Mouse (Mus musculus): ENCODE measurements around the gene Plxnb2. TPM values are rescaled to one million over a fixed set of nuclear protein-coding genes. Genes with fewer than 3 reads are reported as not detected.

Gene Plxnb2
- total and polyA plus RNA-seq, 3 experiments, result 0.17 to 0.19 TPM; not detected in 1

- H3K9me3 ChIP-seq (replicated peaks; ENCODE audit: insufficient read depth, low read length), result no peaks in the 10 kb centered on the region
- H3K79me2 ChIP-seq (ENCODE audit: control insufficient read depth, insufficient read depth, low read length, poor library complexity), result no peaks in the 10 kb centered on the region
- H3K9ac ChIP-seq (ENCODE audit: control insufficient read depth, low read depth, low read length, poor library complexity, severe bottlenecking), result no peak overlapping the region
- no peaks in the 10 kb centered on the region for H3K27me3 ChIP-seq (ENCODE audit: control insufficient read depth in 1 of 2, insufficient read depth in 2 of 2, low read length in 2 of 2)
- no peak for DNase-seq (ENCODE audit: low read depth, low spot score)
- H3K4me3 ChIP-seq (ENCODE audit: control insufficient read depth in 1 of 2, insufficient read depth in 1 of 2, low read depth in 2 of 2, low read length in 2 of 2), result no peak overlapping the region
- peaks cover 0 to 4% of the 10 kb centered on the region in 2 experiments; a peak in 2 of 4 replicates for H3K36me3 ChIP-seq (ENCODE audit: control insufficient read depth in 1 of 2, insufficient read depth in 2 of 2, low read length in 2 of 2)
- H3K27ac ChIP-seq (ENCODE audit: control insufficient read depth, low read depth, low read length), result no peak overlapping the region
- no peak for TF ChIP-seq POLR2A (IDR thresholded peaks at IDR 0.05; ENCODE audit: control insufficient read depth in 1 of 2, insufficient read depth in 1 of 2, low read depth in 1 of 2, low read length in 2 of 2, poor library complexity in 1 of 2)
- no peak for TF ChIP-seq ZMIZ1 (IDR thresholded peaks at IDR 0.05; ENCODE audit: low read depth, low read length)
- TF ChIP-seq MXI1 (IDR thresholded peaks at IDR 0.05; ENCODE audit: low read depth, low read length), result no peak
- TF ChIP-seq POLR2AphosphoS2 (IDR thresholded peaks at IDR 0.05; ENCODE audit: low read length), result no peak
- TF ChIP-seq EP300 (IDR thresholded peaks at IDR 0.05; ENCODE audit: low read depth in 1 of 2, low read length in 2 of 2), result no peak
- TF ChIP-seq ZKSCAN1 (IDR thresholded peaks at IDR 0.05; ENCODE audit: low read depth, low read length), result no peak
- TF ChIP-seq GATA1 (IDR thresholded peaks at IDR 0.05; ENCODE audit: low read depth, low read length), result no peak
- TF ChIP-seq JUND (IDR thresholded peaks at IDR 0.05; ENCODE audit: low read depth, low read length), result no peak
- no peak for TF ChIP-seq ZNF384 (IDR thresholded peaks at IDR 0.05; ENCODE audit: low read depth, low read length)
- no peak for TF ChIP-seq MAFK (IDR thresholded peaks at IDR 0.05; ENCODE audit: borderline replicate concordance, low read depth, low read length)
- no peak for TF ChIP-seq ETS1 (IDR thresholded peaks at IDR 0.05; ENCODE audit: low read depth, low read length)
- TF ChIP-seq MEF2A (IDR thresholded peaks at IDR 0.05; ENCODE audit: extremely low read depth, insufficient replicate concordance, low read depth, low read length, poor library complexity, severe bottlenecking), result no peak
- TF ChIP-seq RCOR1 (IDR thresholded peaks at IDR 0.05; ENCODE audit: low read depth, low read length), result no peak
- TF ChIP-seq NRF1 (IDR thresholded peaks at IDR 0.05; ENCODE audit: insufficient read depth, low read depth, low read length, poor library complexity, severe bottlenecking), result no peak
- no peak for TF ChIP-seq MAX (IDR thresholded peaks at IDR 0.05; ENCODE audit: low read length)
- TF ChIP-seq USF2 (IDR thresholded peaks at IDR 0.05; ENCODE audit: borderline replicate concordance in 1 of 2, insufficient read depth in 1 of 2, low read depth in 1 of 2, low read length in 2 of 2), result no peak
- no peak for TF ChIP-seq HCFC1 (IDR thresholded peaks at IDR 0.05; ENCODE audit: low read depth, low read length)
- no peak for TF ChIP-seq SMC3 (IDR thresholded peaks at IDR 0.05; ENCODE audit: low read depth, low read length)
- no peak for TF ChIP-seq MYC (IDR thresholded peaks at IDR 0.05; ENCODE audit: low read depth, low read length)
- no peak for TF ChIP-seq ELF1 (IDR thresholded peaks at IDR 0.05; ENCODE audit: low read depth, low read length)
- H3K4me1 ChIP-seq (ENCODE audit: control insufficient read depth in 1 of 2, insufficient read depth in 2 of 2, low read length in 2 of 2), result no peaks in the 10 kb centered on the region
Measured at GRCm38 (mm10) chr15:89106073-89106472, 74.5 kb downstream of the Plxnb2 start.

Other genes with a start within 250 kb of the Plxnb2 start
- not detected in 2 replicates for gene Ttll8, start 226.4 kb downstream of the Plxnb2 start, total RNA-seq (2012; rRNA removed)
- not detected for gene Ttll8, start 226.4 kb downstream of the Plxnb2 start, polyA plus RNA-seq (2012; ENCODE audit: insufficient read depth in 1 of 2, insufficient read length in 2 of 2, low read depth in 1 of 2, low replicate concordance in 2 of 2, missing spikeins in 1 of 2)
- gene Mlc1, start 201.8 kb downstream of the Plxnb2 start, total RNA-seq (2012; rRNA removed), result not detected in 2 replicates
- gene Mlc1, start 201.8 kb downstream of the Plxnb2 start, polyA plus RNA-seq (2012; ENCODE audit: insufficient read depth in 1 of 2, insufficient read length in 2 of 2, low read depth in 1 of 2, low replicate concordance in 2 of 2, missing spikeins in 1 of 2), result not detected
- gene Mov10l1, start 197.9 kb downstream of the Plxnb2 start, total RNA-seq (2012; rRNA removed), result not detected in 2 replicates
- not detected for gene Mov10l1, start 197.9 kb downstream of the Plxnb2 start, polyA plus RNA-seq (2012; ENCODE audit: insufficient read depth in 1 of 2, insufficient read length in 2 of 2, low read depth in 1 of 2, low replicate concordance in 2 of 2, missing spikeins in 1 of 2)
- gene Panx2, start 121.1 kb downstream of the Plxnb2 start, total RNA-seq (2012; rRNA removed), result not detected in 2 replicates
- gene Panx2, start 121.1 kb downstream of the Plxnb2 start, polyA plus RNA-seq (2012; ENCODE audit: insufficient read depth in 1 of 2, insufficient read length in 2 of 2, low read depth in 1 of 2, low replicate concordance in 2 of 2, missing spikeins in 1 of 2), result not detected
- 43.1 and 45.9 TPM in 2 replicates for gene Trabd, start 105.7 kb downstream of the Plxnb2 start, total RNA-seq (2012; rRNA removed)
- gene Trabd, start 105.7 kb downstream of the Plxnb2 start, polyA plus RNA-seq (2012; ENCODE audit: insufficient read depth in 1 of 2, insufficient read length in 2 of 2, low read depth in 1 of 2, low replicate concordance in 2 of 2, missing spikeins in 1 of 2), result 10 to 100 TPM in 1 of 2 experiments, not detected in 1; 81.4 TPM
- gene Selenoo, start 91.7 kb downstream of the Plxnb2 start, total RNA-seq (2012; rRNA removed), result 13.6 and 17.3 TPM in 2 replicates
- 10 to 100 TPM in 1 of 2 experiments, not detected in 1; 16.6 TPM for gene Selenoo, start 91.7 kb downstream of the Plxnb2 start, polyA plus RNA-seq (2012; ENCODE audit: insufficient read depth in 1 of 2, insufficient read length in 2 of 2, low read depth in 1 of 2, low replicate concordance in 2 of 2, missing spikeins in 1 of 2)
- 14.4 and 17.5 TPM in 2 replicates for gene Tubgcp6, start 57.7 kb downstream of the Plxnb2 start, total RNA-seq (2012; rRNA removed)
- gene Tubgcp6, start 57.7 kb downstream of the Plxnb2 start, polyA plus RNA-seq (2012; ENCODE audit: insufficient read depth in 1 of 2, insufficient read length in 2 of 2, low read depth in 1 of 2, low replicate concordance in 2 of 2, missing spikeins in 1 of 2), result 10 to 100 TPM in 1 of 2 experiments, not detected in 1; 25.3 TPM
- gene Hdac10, start 52.1 kb downstream of the Plxnb2 start, total RNA-seq (2012; rRNA removed), result 17.9 and 23.3 TPM in 2 replicates
- 10 to 100 TPM in 1 of 2 experiments, not detected in 1; 26.6 TPM for gene Hdac10, start 52.1 kb downstream of the Plxnb2 start, polyA plus RNA-seq (2012; ENCODE audit: insufficient read depth in 1 of 2, insufficient read length in 2 of 2, low read depth in 1 of 2, low replicate concordance in 2 of 2, missing spikeins in 1 of 2)
- 0.10 TPM in 1 of 2 replicates, not detected in the other for gene Mapk12, start 40.1 kb downstream of the Plxnb2 start, total RNA-seq (2012; rRNA removed)
- under 1 TPM in 1 of 2 experiments, not detected in 1; 0.18 TPM for gene Mapk12, start 40.1 kb downstream of the Plxnb2 start, polyA plus RNA-seq (2012; ENCODE audit: insufficient read depth in 1 of 2, insufficient read length in 2 of 2, low read depth in 1 of 2, low replicate concordance in 2 of 2, missing spikeins in 1 of 2)
- 0.04 and 0.16 TPM in 2 replicates for gene Mapk11, start 31.2 kb downstream of the Plxnb2 start, total RNA-seq (2012; rRNA removed)
- gene Mapk11, start 31.2 kb downstream of the Plxnb2 start, polyA plus RNA-seq (2012; ENCODE audit: insufficient read depth in 1 of 2, insufficient read length in 2 of 2, low read depth in 1 of 2, low replicate concordance in 2 of 2, missing spikeins in 1 of 2), result under 1 TPM in 1 of 2 experiments, not detected in 1; 0.04 TPM
- 4.6 and 6.1 TPM in 2 replicates for gene Dennd6b, start 15.7 kb upstream of the Plxnb2 start, total RNA-seq (2012; rRNA removed)
- 10 to 100 TPM in 1 of 2 experiments, not detected in 1; 11.4 TPM for gene Dennd6b, start 15.7 kb upstream of the Plxnb2 start, polyA plus RNA-seq (2012; ENCODE audit: insufficient read depth in 1 of 2, insufficient read length in 2 of 2, low read depth in 1 of 2, low replicate concordance in 2 of 2, missing spikeins in 1 of 2)
- gene Ppp6r2, start 30.8 kb upstream of the Plxnb2 start, total RNA-seq (2012; rRNA removed), result 13.5 and 15.5 TPM in 2 replicates
- 10 to 100 TPM in 1 of 2 experiments, not detected in 1; 23.2 TPM for gene Ppp6r2, start 30.8 kb upstream of the Plxnb2 start, polyA plus RNA-seq (2012; ENCODE audit: insufficient read depth in 1 of 2, insufficient read length in 2 of 2, low read depth in 1 of 2, low replicate concordance in 2 of 2, missing spikeins in 1 of 2)
- 80.4 and 84.6 TPM in 2 replicates for gene Sbf1, start 134.5 kb upstream of the Plxnb2 start, total RNA-seq (2012; rRNA removed)
- 100 to 1,000 TPM in 1 of 2 experiments, not detected in 1; 147 TPM for gene Sbf1, start 134.5 kb upstream of the Plxnb2 start, polyA plus RNA-seq (2012; ENCODE audit: insufficient read depth in 1 of 2, insufficient read length in 2 of 2, low read depth in 1 of 2, low replicate concordance in 2 of 2, missing spikeins in 1 of 2)
- 1.4 and 7.1 TPM in 2 replicates for gene Adm2, start 141.9 kb upstream of the Plxnb2 start, total RNA-seq (2012; rRNA removed)
- gene Adm2, start 141.9 kb upstream of the Plxnb2 start, polyA plus RNA-seq (2012; ENCODE audit: insufficient read depth in 1 of 2, insufficient read length in 2 of 2, low read depth in 1 of 2, low replicate concordance in 2 of 2, missing spikeins in 1 of 2), result 10 to 100 TPM in 1 of 2 experiments, not detected in 1; 18.2 TPM
- not detected in 2 replicates for gene Miox, start 153.6 kb upstream of the Plxnb2 start, total RNA-seq (2012; rRNA removed)
- not detected for gene Miox, start 153.6 kb upstream of the Plxnb2 start, polyA plus RNA-seq (2012; ENCODE audit: insufficient read depth in 1 of 2, insufficient read length in 2 of 2, low read depth in 1 of 2, low replicate concordance in 2 of 2, missing spikeins in 1 of 2)
- gene Lmf2, start 174.9 kb upstream of the Plxnb2 start, total RNA-seq (2012; rRNA removed), result 14.5 and 14.7 TPM in 2 replicates
- 10 to 100 TPM in 1 of 2 experiments, not detected in 1; 52.0 TPM for gene Lmf2, start 174.9 kb upstream of the Plxnb2 start, polyA plus RNA-seq (2012; ENCODE audit: insufficient read depth in 1 of 2, insufficient read length in 2 of 2, low read depth in 1 of 2, low replicate concordance in 2 of 2, missing spikeins in 1 of 2)
- 126 and 137 TPM in 2 replicates for gene Ncaph2, start 174.9 kb upstream of the Plxnb2 start, total RNA-seq (2012; rRNA removed)
- gene Ncaph2, start 174.9 kb upstream of the Plxnb2 start, polyA plus RNA-seq (2012; ENCODE audit: insufficient read depth in 1 of 2, insufficient read length in 2 of 2, low read depth in 1 of 2, low replicate concordance in 2 of 2, missing spikeins in 1 of 2), result 100 to 1,000 TPM; 160 to 165 TPM
- 50.2 and 58.9 TPM in 2 replicates for gene Sco2, start 193.1 kb upstream of the Plxnb2 start, total RNA-seq (2012; rRNA removed)
- gene Sco2, start 193.1 kb upstream of the Plxnb2 start, polyA plus RNA-seq (2012; ENCODE audit: insufficient read depth in 1 of 2, insufficient read length in 2 of 2, low read depth in 1 of 2, low replicate concordance in 2 of 2, missing spikeins in 1 of 2), result 10 to 100 TPM in 1 of 2 experiments, not detected in 1; 34.6 TPM
- gene Tymp, start 196.3 kb upstream of the Plxnb2 start, total RNA-seq (2012; rRNA removed), result 0.92 and 1.5 TPM in 2 replicates
- 1 to 10 TPM in 1 of 2 experiments, not detected in 1; 2.0 TPM for gene Tymp, start 196.3 kb upstream of the Plxnb2 start, polyA plus RNA-seq (2012; ENCODE audit: insufficient read depth in 1 of 2, insufficient read length in 2 of 2, low read depth in 1 of 2, low replicate concordance in 2 of 2, missing spikeins in 1 of 2)
- not detected in 2 replicates for gene Odf3b, start 198.5 kb upstream of the Plxnb2 start, total RNA-seq (2012; rRNA removed)
- gene Odf3b, start 198.5 kb upstream of the Plxnb2 start, polyA plus RNA-seq (2012; ENCODE audit: insufficient read depth in 1 of 2, insufficient read length in 2 of 2, low read depth in 1 of 2, low replicate concordance in 2 of 2, missing spikeins in 1 of 2), result not detected
- gene Klhdc7b, start 204.1 kb upstream of the Plxnb2 start, total RNA-seq (2012; rRNA removed), result not detected in 2 replicates
- under 1 TPM in 1 of 2 experiments, not detected in 1; 0.01 TPM for gene Klhdc7b, start 204.1 kb upstream of the Plxnb2 start, polyA plus RNA-seq (2012; ENCODE audit: insufficient read depth in 1 of 2, insufficient read length in 2 of 2, low read depth in 1 of 2, low replicate concordance in 2 of 2, missing spikeins in 1 of 2)
- gene Syce3, start 229.7 kb upstream of the Plxnb2 start, total RNA-seq (2012; rRNA removed), result 0.82 and 1.5 TPM in 2 replicates
- gene Syce3, start 229.7 kb upstream of the Plxnb2 start, polyA plus RNA-seq (2012; ENCODE audit: insufficient read depth in 1 of 2, insufficient read length in 2 of 2, low read depth in 1 of 2, low replicate concordance in 2 of 2, missing spikeins in 1 of 2), result 1 to 10 TPM in 1 of 2 experiments, not detected in 1; 1.4 TPM
- gene Cpt1b, start 245.1 kb upstream of the Plxnb2 start, total RNA-seq (2012; rRNA removed), result 0.92 and 1.4 TPM in 2 replicates
- gene Cpt1b, start 245.1 kb upstream of the Plxnb2 start, polyA plus RNA-seq (2012; ENCODE audit: insufficient read depth in 1 of 2, insufficient read length in 2 of 2, low read depth in 1 of 2, low replicate concordance in 2 of 2, missing spikeins in 1 of 2), result 1 to 10 TPM in 1 of 2 experiments, not detected in 1; 2.0 TPM
- 2.5 and 3.8 TPM in 2 replicates for gene C730034F03Rik, start 248.8 kb upstream of the Plxnb2 start, total RNA-seq (2012; rRNA removed)
- gene C730034F03Rik, start 248.8 kb upstream of the Plxnb2 start, polyA plus RNA-seq (2012; ENCODE audit: insufficient read depth in 1 of 2, insufficient read length in 2 of 2, low read depth in 1 of 2, low replicate concordance in 2 of 2, missing spikeins in 1 of 2), result 1 to 10 TPM in 1 of 2 experiments, not detected in 1; 1.6 TPM
- gene Gm44502, start 248.9 kb upstream of the Plxnb2 start, total RNA-seq (2012; rRNA removed), result not detected in 2 replicates
- not detected for gene Gm44502, start 248.9 kb upstream of the Plxnb2 start, polyA plus RNA-seq (2012; ENCODE audit: insufficient read depth in 1 of 2, insufficient read length in 2 of 2, low read depth in 1 of 2, low replicate concordance in 2 of 2, missing spikeins in 1 of 2)
- 19.3 and 19.5 TPM in 2 replicates for gene Chkb, start 249.1 kb upstream of the Plxnb2 start, total RNA-seq (2012; rRNA removed)
- 10 to 100 TPM in 1 of 2 experiments, not detected in 1; 51.3 TPM for gene Chkb, start 249.1 kb upstream of the Plxnb2 start, polyA plus RNA-seq (2012; ENCODE audit: insufficient read depth in 1 of 2, insufficient read length in 2 of 2, low read depth in 1 of 2, low replicate concordance in 2 of 2, missing spikeins in 1 of 2)

Measured in MEL (cell line).